Mouse (Mus musculus): ENCODE results near the gene AU021092. TPM values are rescaled to one million over a fixed set of nuclear protein-coding genes. Genes with fewer than 3 reads are reported as not detected.
A peak's percentile ranks its signal among the peaks of the same experiment; 100 is the strongest.

AU021092 gene
- polyA plus RNA-seq (2016; fragmentation: Nextera tagmentation; extraction: Ambion mirVana): 1.0 and 1.3 TPM in 2 replicates

DNA sequence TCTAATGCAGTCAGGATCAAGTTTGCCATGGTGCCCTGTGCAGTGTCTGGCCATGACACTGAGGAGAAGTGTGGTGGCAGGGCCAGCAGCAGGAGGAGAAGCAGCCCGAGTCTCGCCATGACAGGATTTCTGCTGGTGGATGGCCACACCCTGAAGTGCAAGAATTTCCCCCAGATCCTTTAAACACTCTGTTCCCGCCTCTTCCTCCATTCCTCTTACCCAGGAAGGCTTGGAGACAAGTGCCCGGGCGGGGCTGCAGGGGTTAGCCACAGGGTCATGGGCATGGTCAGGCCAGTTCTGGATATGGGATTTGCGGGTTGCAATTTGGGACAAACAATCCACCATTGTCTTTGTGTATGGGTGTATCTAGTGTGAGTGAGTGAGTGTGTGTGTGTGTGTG is at the start of gene AU021092:
Gene AU021092 (minus strand): TSS at position 160 of the 400 bp plus-strand sequence.
- WGBS: 80% methylated on average over 6 of the region's 6 CpGs
- DNase-seq (ENCODE audit: extremely low spot score, low spot score): no peak
- Histone ChIP-seq H3K27ac (no peak within 1 kb of the TSS), H3K27me3 (ENCODE audit: poor library complexity, severe bottlenecking) (no peaks in the 10 kb centered on the region), H3K4me1 (no peaks in the 10 kb centered on the region), H3K4me3 (no peak within 1 kb of the TSS), H3K36me3 (replicated peaks) (no peaks in the 10 kb centered on the region), H3K9me3 (no peaks in the 10 kb centered on the region)

DNA sequence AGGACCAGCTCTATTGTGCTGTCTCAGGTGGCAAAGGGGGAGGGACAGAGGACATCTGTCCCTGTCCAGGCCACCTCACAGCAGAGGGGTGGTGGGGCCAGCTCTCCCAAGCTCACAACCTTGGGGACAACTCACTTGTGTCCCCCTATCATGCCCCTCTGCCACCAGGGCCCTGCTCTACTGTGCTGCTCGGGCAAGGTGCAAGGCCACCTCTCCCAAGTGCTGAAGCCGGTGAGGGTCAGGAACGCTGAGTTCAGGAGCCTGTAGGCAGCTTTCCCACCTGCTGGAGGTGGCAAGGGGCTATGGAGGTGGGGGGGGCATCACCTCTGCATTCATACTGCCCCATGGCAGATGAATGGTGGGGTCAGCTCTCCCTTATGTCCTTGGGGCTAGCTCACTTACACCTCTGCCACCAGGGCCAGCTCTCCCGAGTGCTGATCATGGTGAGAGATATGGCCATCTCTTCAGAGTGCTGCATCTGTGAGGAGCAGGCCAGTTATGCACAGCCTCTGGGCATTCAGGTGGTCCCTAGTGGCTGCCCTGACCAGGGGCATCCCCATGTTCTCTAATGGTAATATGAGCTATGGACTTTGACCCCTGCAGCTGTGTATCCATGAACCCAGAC is 49.4 kb upstream of the AU021092 start:
- H3K27ac ChIP-seq: no peak overlapping the region
- H3K36me3 ChIP-seq (replicated peaks): no peaks in the 10 kb centered on the region
- H3K4me1 ChIP-seq: no peaks in the 10 kb centered on the region; the same call in 1 of the 2 replicates
- no peak for DNase-seq (ENCODE audit: extremely low spot score, low spot score)
- H3K9me3 ChIP-seq: peaks cover 1% of the 10 kb centered on the region; the same call in 1 of the 2 replicates
- 78% methylated on average over 4 of the region's 4 CpGs for WGBS
- H3K27me3 ChIP-seq (ENCODE audit: poor library complexity, severe bottlenecking): no peaks in the 10 kb centered on the region
- H3K4me3 ChIP-seq: no peak overlapping the region

DNA sequence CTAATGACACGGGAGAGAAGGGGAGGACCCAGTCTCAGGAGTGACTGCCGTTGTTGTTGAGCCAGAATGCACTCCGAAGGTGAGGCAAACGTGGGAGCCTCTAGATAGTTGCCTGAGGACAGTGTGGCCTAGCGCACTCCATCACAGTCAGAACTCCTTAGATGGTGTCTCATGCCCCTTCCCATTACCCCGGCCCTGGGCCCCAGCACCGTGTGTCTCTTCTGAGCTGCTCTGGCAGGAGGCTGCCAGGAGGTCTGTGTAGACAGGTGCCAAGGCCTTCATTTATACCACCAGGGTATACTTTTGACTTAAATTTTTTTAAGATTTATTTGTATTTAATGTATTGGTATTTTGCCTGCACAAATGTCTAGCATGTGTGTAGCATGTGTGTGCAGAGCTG is 41.8 kb upstream of the AU021092 start:
- H3K36me3 ChIP-seq (replicated peaks): no peaks in the 10 kb centered on the region
- H3K9me3 ChIP-seq: peaks cover 16% of the 10 kb centered on the region
- H3K4me3 ChIP-seq: no peak overlapping the region
- H3K27me3 ChIP-seq (ENCODE audit: poor library complexity, severe bottlenecking): no peaks in the 10 kb centered on the region
- 89% methylated on average over 7 of the region's 7 CpGs for WGBS
- DNase-seq (ENCODE audit: extremely low spot score, low spot score): no peak
- no peaks in the 10 kb centered on the region for H3K4me1 ChIP-seq
- H3K27ac ChIP-seq: no peak overlapping the region; the same call in 1 of the 2 replicates

GRCm38 (mm10) chr16:5263156-5263555 is 41.1 kb upstream of the AU021092 start:
- H3K27ac ChIP-seq: no peak overlapping the region
- no peaks in the 10 kb centered on the region for H3K4me1 ChIP-seq
- H3K27me3 ChIP-seq (ENCODE audit: poor library complexity, severe bottlenecking): no peaks in the 10 kb centered on the region
- DNase-seq (ENCODE audit: extremely low spot score, low spot score): no peak
- H3K36me3 ChIP-seq (replicated peaks): no peaks in the 10 kb centered on the region
- H3K4me3 ChIP-seq: no peak overlapping the region
- H3K9me3 ChIP-seq: peaks cover 16% of the 10 kb centered on the region
- 76% methylated on average over 8 of the region's 8 CpGs for WGBS

DNA sequence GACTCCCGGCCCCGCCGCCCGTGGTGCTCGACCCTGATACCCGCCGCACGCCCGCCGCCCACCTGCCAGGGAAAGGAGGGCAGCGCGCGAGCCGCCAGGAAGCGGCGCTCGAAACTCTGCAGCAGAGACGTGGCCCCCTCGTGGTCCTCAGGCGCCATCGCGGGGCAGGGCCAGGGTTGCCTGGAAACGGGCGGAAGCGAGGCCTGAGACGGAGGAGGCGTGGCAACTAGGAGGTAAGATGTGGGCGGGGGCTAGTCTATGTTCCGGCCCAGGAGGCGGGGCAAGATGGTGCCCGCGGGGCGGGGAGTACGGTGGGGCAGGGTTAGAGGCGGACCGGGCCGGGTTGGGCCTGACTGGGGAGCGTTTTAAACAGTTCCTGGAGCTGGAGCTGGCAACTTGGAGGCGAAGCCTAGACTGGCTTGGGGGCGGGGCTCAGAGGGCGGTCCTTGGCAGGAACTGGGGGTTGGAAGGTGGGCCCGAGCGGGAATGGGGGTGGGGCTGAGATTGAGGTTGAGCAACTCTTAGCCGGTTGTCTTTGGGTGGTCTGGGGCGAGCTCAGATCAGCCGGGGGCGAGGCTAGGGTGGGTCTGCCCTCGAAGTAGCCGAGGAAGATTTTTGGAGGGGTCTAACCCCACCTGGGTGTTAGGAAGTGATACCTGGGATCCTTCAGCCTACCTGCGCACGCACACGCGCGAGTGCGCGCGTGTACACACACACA is 33.8 kb upstream of the AU021092 start, which contains the start of gene Eef2kmt:
Gene Eef2kmt (minus strand): TSS at position 205 of the 718 bp plus-strand sequence.
- WGBS: 2% methylated on average over 57 of the region's 57 CpGs
- no peaks in the 10 kb centered on the region for H3K9me3 ChIP-seq
- H3K36me3 ChIP-seq (replicated peaks): peaks cover 12% of the 10 kb centered on the region
- H3K4me3 ChIP-seq: peak within 1 kb of the TSS; percentile 70
- no peaks in the 10 kb centered on the region for H3K27me3 ChIP-seq (ENCODE audit: poor library complexity, severe bottlenecking)
- peak within 1 kb of the TSS; percentile 94 for H3K27ac ChIP-seq
- peak; percentile 99 for DNase-seq (ENCODE audit: extremely low spot score, low spot score)
- peaks cover 25% of the 10 kb centered on the region for H3K4me1 ChIP-seq

- 2% methylated on average over 27 of the region's 27 CpGs for WGBS
- Histone ChIP-seq H3K27me3 (ENCODE audit: poor library complexity, severe bottlenecking) (no peaks in the 10 kb centered on the region), H3K4me1 (peaks cover 25% of the 10 kb centered on the region), H3K9me3 (no peaks in the 10 kb centered on the region), H3K4me3 (peak overlapping the region; percentile 70), H3K27ac (peak overlapping the region; percentile 94), H3K36me3 (replicated peaks) (peaks cover 17% of the 10 kb centered on the region)
- DNase-seq (ENCODE audit: extremely low spot score, low spot score): no peak
Observed at GRCm38 (mm10) chr16:5255081-5255740, 33.1 kb upstream of the AU021092 start.

DNA sequence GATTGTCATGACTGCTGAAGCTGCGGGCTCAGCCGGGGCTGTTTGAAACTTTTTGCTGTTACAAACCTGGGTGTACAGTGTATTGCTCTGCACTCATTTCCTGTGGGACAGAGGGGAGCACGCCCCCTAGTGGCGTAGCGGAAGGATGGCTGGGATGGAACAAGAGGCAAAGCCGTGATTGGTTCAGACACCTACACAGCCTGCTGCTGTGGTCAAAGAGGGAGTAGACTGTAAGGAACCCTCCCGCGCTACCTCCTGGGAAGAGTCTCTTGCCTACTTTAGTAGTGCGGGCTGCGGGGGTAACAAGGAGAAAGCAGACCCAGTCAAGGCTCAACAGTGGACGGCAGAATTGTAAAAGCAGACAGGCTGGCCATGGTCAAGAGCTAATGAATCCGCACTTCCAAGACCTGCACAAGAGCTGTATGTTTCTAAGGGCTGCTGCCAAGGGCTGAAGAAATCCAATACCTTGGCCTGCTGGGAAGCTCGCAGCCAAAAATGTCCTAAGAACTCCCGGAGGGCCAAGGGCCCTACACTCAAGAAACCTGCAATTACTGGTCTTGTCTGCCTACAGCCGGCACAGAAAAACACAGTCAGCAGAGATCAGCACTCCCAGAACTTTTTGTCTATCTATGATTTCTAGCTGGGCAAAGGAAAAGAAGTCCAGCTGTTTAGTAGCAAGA is 32.4 kb upstream of the AU021092 start:
- Histone ChIP-seq H3K27ac (peak overlapping the region; percentile 94), H3K4me1 (peaks cover 25% of the 10 kb centered on the region), H3K4me3 (peak overlapping the region; percentile 70), H3K9me3 (no peaks in the 10 kb centered on the region), H3K27me3 (ENCODE audit: poor library complexity, severe bottlenecking) (no peaks in the 10 kb centered on the region), H3K36me3 (replicated peaks) (peaks cover 24% of the 10 kb centered on the region)
- peak; percentile 87 for DNase-seq (ENCODE audit: extremely low spot score, low spot score)
- WGBS: 7% methylated on average over 15 of the region's 15 CpGs

- H3K4me1 ChIP-seq: peaks cover 25% of the 10 kb centered on the region
- H3K27me3 ChIP-seq (ENCODE audit: poor library complexity, severe bottlenecking): no peaks in the 10 kb centered on the region
- H3K36me3 ChIP-seq (replicated peaks): peaks cover 46% of the 10 kb centered on the region
- no peak overlapping the region for H3K4me3 ChIP-seq
- no peaks in the 10 kb centered on the region for H3K9me3 ChIP-seq
- DNase-seq (ENCODE audit: extremely low spot score, low spot score): no peak
- no peak overlapping the region for H3K27ac ChIP-seq
- 93% methylated on average over 2 of the region's 2 CpGs for WGBS
Observed at GRCm38 (mm10) chr16:5252260-5252659, 30.2 kb upstream of the AU021092 start.

DNA sequence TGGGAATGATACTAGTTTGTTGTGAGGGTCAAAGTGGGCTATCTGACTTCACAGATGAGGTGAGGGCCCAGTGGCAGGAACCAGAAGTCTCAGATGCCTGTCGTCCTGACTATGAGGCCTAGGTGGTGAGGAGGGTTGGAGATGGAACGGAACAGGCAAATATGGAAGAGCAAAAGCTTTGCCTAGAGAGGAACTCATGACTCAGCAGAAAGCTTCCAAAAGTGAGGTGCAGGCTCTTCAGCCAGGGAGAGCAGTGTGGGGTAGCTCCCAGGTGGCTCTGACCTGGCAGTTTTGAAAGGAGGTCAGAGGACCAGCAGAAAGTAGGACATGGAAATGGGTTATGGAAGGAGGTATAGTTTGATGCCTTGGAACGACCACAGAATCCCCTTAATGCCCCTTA is 28.8 kb upstream of the AU021092 start:
- Histone ChIP-seq H3K9me3 (no peaks in the 10 kb centered on the region), H3K27me3 (ENCODE audit: poor library complexity, severe bottlenecking) (no peaks in the 10 kb centered on the region), H3K27ac (no peak overlapping the region), H3K36me3 (replicated peaks) (peaks cover 58% of the 10 kb centered on the region), H3K4me3 (no peak overlapping the region), H3K4me1 (peaks cover 18% of the 10 kb centered on the region)
- WGBS: 87% methylated on average over 3 of the region's 3 CpGs
- no peak for DNase-seq (ENCODE audit: extremely low spot score, low spot score)

DNA sequence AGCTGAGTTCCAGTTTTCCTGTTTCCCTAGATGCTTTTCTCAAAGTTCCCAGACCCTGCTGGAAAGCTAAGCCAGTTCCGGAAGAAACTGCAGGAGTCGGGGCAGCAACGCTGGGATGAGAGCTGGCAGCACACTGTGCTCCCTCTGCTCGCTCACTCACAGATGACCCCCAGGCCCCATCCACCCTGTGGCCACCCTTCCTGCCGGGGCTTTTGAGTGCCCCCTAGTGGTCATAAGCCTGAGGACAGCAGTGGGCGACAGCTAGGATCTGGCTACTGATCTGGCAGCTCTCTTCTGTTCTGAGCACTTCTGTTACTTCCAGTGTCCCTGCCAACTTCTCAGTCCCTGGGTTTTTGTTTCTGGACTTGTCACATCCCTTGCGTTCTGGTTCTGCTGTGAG is 22.3 kb upstream of the AU021092 start:
- Histone ChIP-seq H3K9me3 (no peaks in the 10 kb centered on the region), H3K27me3 (ENCODE audit: poor library complexity, severe bottlenecking) (no peaks in the 10 kb centered on the region), H3K36me3 (replicated peaks) (peaks cover 94% of the 10 kb centered on the region), H3K27ac (no peak overlapping the region), H3K4me1 (no peaks in the 10 kb centered on the region), H3K4me3 (no peak overlapping the region)
- WGBS: 36% methylated on average over 7 of the region's 7 CpGs
- peak; percentile 58 for DNase-seq (ENCODE audit: extremely low spot score, low spot score)

DNA sequence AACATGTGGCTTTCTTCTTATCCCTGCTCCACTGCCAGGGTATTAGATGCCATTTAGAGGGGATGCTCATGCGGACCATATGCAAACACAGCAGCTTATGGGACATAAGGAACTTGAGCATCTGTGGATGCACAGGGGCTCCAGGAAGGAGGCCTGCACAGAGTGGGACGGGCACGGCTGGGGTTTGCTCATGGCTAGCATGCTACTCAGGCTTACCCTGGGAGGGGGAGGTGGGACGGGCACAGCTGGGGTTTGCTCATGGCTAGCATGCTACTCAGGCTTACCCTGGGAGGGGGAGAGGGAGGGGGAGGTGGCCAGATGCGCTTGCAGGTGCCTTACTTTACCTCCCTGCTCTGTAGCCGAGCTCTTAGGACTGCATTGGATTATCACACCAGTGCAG is 20.8 kb upstream of the AU021092 start:
- WGBS: 89% methylated on average over 6 of the region's 6 CpGs
- H3K27ac ChIP-seq: no peak overlapping the region
- no peaks in the 10 kb centered on the region for H3K4me1 ChIP-seq
- H3K36me3 ChIP-seq (replicated peaks): peaks cover 85% of the 10 kb centered on the region
- no peak for DNase-seq (ENCODE audit: extremely low spot score, low spot score)
- H3K27me3 ChIP-seq (ENCODE audit: poor library complexity, severe bottlenecking): no peaks in the 10 kb centered on the region
- no peaks in the 10 kb centered on the region for H3K9me3 ChIP-seq
- no peak overlapping the region for H3K4me3 ChIP-seq

DNA sequence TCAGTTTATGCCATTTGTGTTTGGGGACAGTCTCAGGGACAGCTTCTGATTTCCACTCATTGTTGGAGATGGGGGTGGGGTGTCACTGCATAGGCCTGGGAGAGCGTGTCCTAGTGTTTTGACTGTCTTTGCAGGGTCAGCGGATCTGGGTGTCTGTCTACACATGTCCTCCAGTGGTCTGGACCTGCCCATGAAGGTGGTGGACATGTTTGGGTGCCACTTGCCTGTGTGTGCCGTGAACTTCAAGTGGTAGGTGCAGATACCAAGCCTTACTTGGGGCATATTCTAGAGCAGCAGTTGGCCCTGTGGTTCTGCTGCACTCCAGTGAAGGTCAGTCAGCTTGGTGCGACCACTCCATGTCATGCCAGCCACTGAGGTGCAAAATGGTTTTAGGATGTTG is 20.3 kb upstream of the AU021092 start:
- Histone ChIP-seq H3K4me1 (no peaks in the 10 kb centered on the region), H3K36me3 (replicated peaks) (peaks cover 80% of the 10 kb centered on the region), H3K4me3 (no peak overlapping the region), H3K9me3 (no peaks in the 10 kb centered on the region), H3K27me3 (ENCODE audit: poor library complexity, severe bottlenecking) (no peaks in the 10 kb centered on the region), H3K27ac (no peak overlapping the region)
- 90% methylated on average over 4 of the region's 4 CpGs for WGBS
- DNase-seq (ENCODE audit: extremely low spot score, low spot score): no peak

All from forebrain, embryonic 10.5 days (tissue).